In genomic region chr11:49803801-49804200, GRCm38 (mm10) we compare ENCODE assay signal across 20 mouse cellular contexts.
"Had no signal": no experiment of that assay in that cellular context is flagged by ENCODE, and none has a peak within 500 bp of the region (broad histone marks: within the 10 kb centered on the region; RNA-seq: fewer than 3 reads in every experiment).

No protein-coding gene starts in this region.

- ATAC-seq: lung, postnatal 0 days; midbrain, embryonic 16.5 days had no signal

- H3K9me3 ChIP-seq: lung, embryonic 15.5 days; midbrain, embryonic 10.5 days; midbrain, embryonic 12.5 days; neural tube, embryonic 13.5 days; neural tube, embryonic 15.5 days had no signal

- H3K4me3 ChIP-seq: lung, embryonic 15.5 days; midbrain, embryonic 10.5 days; midbrain, embryonic 12.5 days; myocyte; neural tube, embryonic 13.5 days; neural tube, embryonic 15.5 days had no signal

- H3K27me3 ChIP-seq: lung, embryonic 15.5 days; midbrain, embryonic 12.5 days; neural tube, embryonic 13.5 days; neural tube, embryonic 15.5 days had no signal

- H3K9ac ChIP-seq: lung, embryonic 15.5 days; midbrain, embryonic 12.5 days; neural tube, embryonic 13.5 days; neural tube, embryonic 15.5 days had no signal

- H3K4me1 ChIP-seq: midbrain, embryonic 10.5 days; midbrain, embryonic 12.5 days had no signal

- H3K36me3 ChIP-seq: midbrain, embryonic 12.5 days; neural tube, embryonic 13.5 days had no signal

- DNase-seq: lung, adult 18-20 months; lung, postnatal 14 days; lung, postnatal 4 days; midbrain, embryonic 14.5 days; retina, postnatal 1 day; right cerebral cortex, adult 18-20 months; right cerebral cortex, postnatal 25 days; right cerebral cortex, postnatal 4 days; spleen, adult 18-20 months; thymus, adult 18-20 months; thymus, postnatal 14 days; thymus, postnatal 36 days had no signal

- H3K4me2 ChIP-seq: lung, embryonic 15.5 days; midbrain, embryonic 12.5 days; neural tube, embryonic 13.5 days; neural tube, embryonic 15.5 days had no signal

- H3K27ac ChIP-seq: lung, embryonic 15.5 days; midbrain, embryonic 10.5 days; midbrain, embryonic 12.5 days; neural tube, embryonic 13.5 days; neural tube, embryonic 15.5 days had no signal
